Mouse (Mus musculus): ENCODE measurements around the gene Clrn3. TPM values are rescaled to one million over a fixed set of nuclear protein-coding genes. Genes with fewer than 3 reads are reported as not detected.

Gene Clrn3
- not detected for polyA plus RNA-seq (2014; fragmentation: Illumina TruSeq; extraction: RNeasy Lipid Tissue Mini Kit (QIAGEN cat#74804); ENCODE audit: low read depth, low replicate concordance)

DNA sequence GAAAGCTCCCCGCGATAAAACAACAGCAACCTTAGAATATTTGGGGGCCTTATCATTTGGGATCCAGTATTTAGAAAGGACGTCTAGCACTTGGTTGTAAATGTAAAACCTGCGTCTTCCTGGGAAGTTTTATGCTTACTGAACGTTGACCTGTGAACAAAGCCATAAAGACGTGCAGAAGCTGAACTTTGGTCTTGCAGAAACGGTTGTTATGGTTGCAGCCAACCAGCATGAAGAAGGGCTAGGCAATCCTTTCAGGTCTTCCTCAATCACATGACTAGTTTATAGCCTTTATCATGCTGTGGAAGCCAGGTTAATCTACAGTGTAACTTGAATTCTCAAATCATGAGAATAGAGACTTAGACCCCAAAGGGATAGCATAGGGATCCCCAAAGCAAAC is at the start of gene Clrn3:
Clrn3 (minus strand) TSS at position 140 of the 400 bp plus-strand sequence.

DNA sequence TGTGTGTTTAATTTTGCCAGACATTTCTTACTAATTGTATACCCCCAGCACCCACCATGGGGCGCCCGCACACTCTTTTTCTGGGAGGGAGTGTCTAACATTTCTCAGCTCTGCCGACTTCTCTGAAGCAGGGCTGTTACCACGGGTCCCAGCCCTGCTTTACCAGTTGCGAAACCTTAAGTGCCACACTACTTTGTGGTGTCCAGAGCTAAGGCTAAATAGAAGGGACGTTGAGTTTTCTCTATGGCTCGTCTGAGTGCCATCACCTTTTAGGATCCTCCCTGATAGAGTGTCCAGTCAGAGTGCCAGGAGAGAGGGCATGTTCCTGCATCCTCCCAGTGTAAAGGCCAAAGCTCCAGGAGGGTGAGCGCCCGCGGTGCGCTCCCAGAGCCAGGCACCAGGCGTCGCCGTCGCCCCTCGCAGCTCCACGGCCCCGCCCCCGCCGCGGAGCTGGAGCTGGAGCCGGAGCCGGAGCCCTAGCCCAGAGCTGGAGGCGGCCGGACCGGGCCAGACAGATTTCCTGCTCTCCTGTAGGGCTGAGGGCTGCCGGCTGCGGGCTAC is 9.0 kb upstream of the Clrn3 start, which contains the start of gene Ptpre:
Ptpre (plus strand) TSS at position 141 of the 561 bp plus-strand sequence.

Other genes with a start within 250 kb of the Clrn3 start
- gene Foxi2, start 118.3 kb downstream of the Clrn3 start, polyA plus RNA-seq (2014; fragmentation: Illumina TruSeq; extraction: RNeasy Lipid Tissue Mini Kit (QIAGEN cat#74804); ENCODE audit: low read depth, low replicate concordance), result not detected
- gene Ptpre, start 8.8 kb upstream of the Clrn3 start, polyA plus RNA-seq (2014; fragmentation: Illumina TruSeq; extraction: RNeasy Lipid Tissue Mini Kit (QIAGEN cat#74804); ENCODE audit: low read depth, low replicate concordance), result 0.82 TPM
- 0.24 TPM for gene Mki67, start 187.7 kb upstream of the Clrn3 start, polyA plus RNA-seq (2014; fragmentation: Illumina TruSeq; extraction: RNeasy Lipid Tissue Mini Kit (QIAGEN cat#74804); ENCODE audit: low read depth, low replicate concordance)

Data from liver, adult 10 weeks (tissue).